Mouse (Mus musculus) limb, embryonic 10.5 days (tissue): ENCODE data around the gene Ralb. TPM values are rescaled to one million over a fixed set of nuclear protein-coding genes. Genes with fewer than 3 reads are reported as not detected.
A peak's percentile ranks its signal among the peaks of the same experiment; 100 is the strongest.

Source experiments
- DNase-seq: peaks from one replicate; pipeline ENCODE4 v3.0.0-alpha.2; 2017; ENCODE audit warnings: low spot score
- H3K27ac ChIP-seq: fragments of 300-500 bp; sonication (generic); 2 replicates; pipeline ENCODE4 v1.5.1; 2016; ENCODE audit warnings: mild to moderate bottlenecking
- H3K27me3 ChIP-seq: fragments of 300-500 bp; sonication (generic); 2 replicates; pipeline ENCODE4 v1.6.1; 2016; ENCODE audit warnings: low read depth, mild to moderate bottlenecking; ENCODE audit not compliant: poor library complexity, severe bottlenecking
- H3K36me3 ChIP-seq: fragments of 300-500 bp; sonication (generic); 2 replicates; pipeline ENCODE4 v1.6.1; 2016; ENCODE audit warnings: mild to moderate bottlenecking, moderate library complexity
- H3K4me1 ChIP-seq: fragments of 300-500 bp; sonication (generic); 2 replicates; pipeline ENCODE4 v1.6.1; 2016
- H3K4me3 ChIP-seq: fragments of 300-500 bp; sonication (generic); 2 replicates; pipeline ENCODE4 v1.5.1; 2016; ENCODE audit warnings: mild to moderate bottlenecking, moderate library complexity
- H3K9me3 ChIP-seq: fragments of 300-500 bp; sonication (generic); replicated peaks from 2 replicates; pipeline ENCODE4 v1.6.1; 2016; ENCODE audit warnings: mild to moderate bottlenecking
- WGBS: fragments of 180-500 bp; shearing (Covaris S2); methylation state at CpG from one replicate; pipeline ENCODE4 v1.1.7; 2016; 5-methylcytosine and 5-hydroxymethylcytosine counted together
- polyA plus RNA-seq: library from polyadenylated mRNA; unstranded; fragments of >200 nt; fragmentation: Nextera tagmentation; extraction: Ambion mirVana; gene quantifications from 2 replicates; pipeline ENCODE4 v1.2.1, GENCODE M21; 2016

Gene Ralb
- polyA plus RNA-seq, 1 experiment from 2014 or later = 106 TPM

DNA sequence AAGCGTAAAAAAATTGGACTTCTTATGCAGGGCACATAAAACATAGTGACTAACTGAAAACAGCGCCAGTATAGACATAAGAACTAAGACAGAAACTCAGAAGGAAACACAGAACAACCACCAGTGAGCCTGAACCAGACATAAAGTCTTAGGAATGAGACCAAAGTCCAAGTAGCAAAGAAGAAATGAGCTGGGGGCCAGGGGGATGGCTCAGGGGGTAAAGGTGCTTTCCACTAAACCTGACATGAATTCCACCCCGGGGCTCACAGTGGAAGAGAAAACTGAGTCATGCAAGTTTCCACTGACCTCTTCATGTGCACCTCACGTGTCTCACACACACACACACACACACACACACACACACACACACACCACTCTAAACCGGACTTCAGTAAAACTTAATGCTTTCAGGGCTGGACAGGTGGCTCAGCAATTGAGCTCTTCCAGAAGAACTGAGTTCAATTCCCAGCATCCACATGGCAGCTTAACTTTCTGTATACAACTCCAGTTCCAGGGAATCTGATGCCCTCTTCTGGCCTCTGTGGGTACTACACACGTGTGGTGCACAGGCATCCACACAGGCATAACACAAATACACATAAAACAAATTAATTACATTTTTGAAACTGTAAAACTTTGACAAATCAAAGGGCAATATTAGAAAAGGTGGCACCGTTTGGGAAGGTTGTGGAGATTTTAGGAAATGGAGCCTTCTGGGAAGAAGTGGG is 23.2 kb downstream of the Ralb start:
- H3K27ac ChIP-seq = no peak overlapping the region
- H3K9me3 ChIP-seq = no peaks in the 10 kb centered on the region
- peaks cover 25% of the 10 kb centered on the region for H3K36me3 ChIP-seq
- DNase-seq = no peak
- H3K27me3 ChIP-seq = no peaks in the 10 kb centered on the region
- no peak overlapping the region for H3K4me3 ChIP-seq
- H3K4me1 ChIP-seq = peaks cover 13% of the 10 kb centered on the region
- WGBS = 94% methylated on average over 7 of the region's 7 CpGs

GRCm38 (mm10) chr1:119480678-119481077 is 23.9 kb downstream of the Ralb start:
- H3K36me3 ChIP-seq = peaks cover 32% of the 10 kb centered on the region
- no peaks in the 10 kb centered on the region for H3K27me3 ChIP-seq
- H3K4me1 ChIP-seq = peaks cover 6% of the 10 kb centered on the region
- H3K27ac ChIP-seq = no peak overlapping the region
- DNase-seq = no peak
- WGBS = 93% methylated on average over 8 of the region's 8 CpGs
- H3K4me3 ChIP-seq = no peak overlapping the region
- H3K9me3 ChIP-seq = no peaks in the 10 kb centered on the region

DNA sequence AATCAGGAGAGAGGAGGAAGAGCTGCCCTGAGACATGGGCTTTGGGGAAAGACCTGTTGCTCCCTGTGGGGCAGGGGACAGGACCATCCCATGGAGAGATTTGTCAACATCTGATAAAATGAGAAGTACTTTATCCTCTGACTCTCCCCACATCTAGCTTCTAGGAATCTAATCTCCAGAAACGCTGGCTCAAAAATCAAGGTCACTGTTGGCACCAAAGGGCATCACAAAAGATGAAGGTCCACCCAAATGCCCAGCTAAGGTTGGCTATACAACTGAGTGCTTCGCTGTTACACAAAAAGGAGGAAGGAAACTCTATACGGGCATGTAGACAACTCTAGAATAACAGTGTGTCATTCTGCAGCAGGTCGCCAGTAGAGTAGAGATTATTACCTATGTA is 25.0 kb downstream of the Ralb start:
- H3K4me3 ChIP-seq = no peak overlapping the region
- H3K4me1 ChIP-seq = 0 out of 2 replicates have a peak, but pooled peaks cover 4% of the 10 kb centered on the region
- H3K9me3 ChIP-seq = no peaks in the 10 kb centered on the region
- H3K36me3 ChIP-seq = peaks cover 42% of the 10 kb centered on the region
- WGBS = 90% methylated on average over 4 of the region's 4 CpGs
- no peak overlapping the region for H3K27ac ChIP-seq
- DNase-seq = no peak
- H3K27me3 ChIP-seq = no peaks in the 10 kb centered on the region

- Histone ChIP-seq H3K4me1 (no peaks in the 10 kb centered on the region; the same call in 1 of the 2 replicates), H3K4me3 (no peak overlapping the region), H3K36me3 (peaks cover 55% of the 10 kb centered on the region), H3K9me3 (no peaks in the 10 kb centered on the region), H3K27me3 (no peaks in the 10 kb centered on the region), H3K27ac (no peak overlapping the region)
- no peak for DNase-seq
- WGBS = 95% methylated on average over 7 of the region's 7 CpGs
Measured at GRCm38 (mm10) chr1:119476905-119477353, 27.7 kb downstream of the Ralb start.

DNA sequence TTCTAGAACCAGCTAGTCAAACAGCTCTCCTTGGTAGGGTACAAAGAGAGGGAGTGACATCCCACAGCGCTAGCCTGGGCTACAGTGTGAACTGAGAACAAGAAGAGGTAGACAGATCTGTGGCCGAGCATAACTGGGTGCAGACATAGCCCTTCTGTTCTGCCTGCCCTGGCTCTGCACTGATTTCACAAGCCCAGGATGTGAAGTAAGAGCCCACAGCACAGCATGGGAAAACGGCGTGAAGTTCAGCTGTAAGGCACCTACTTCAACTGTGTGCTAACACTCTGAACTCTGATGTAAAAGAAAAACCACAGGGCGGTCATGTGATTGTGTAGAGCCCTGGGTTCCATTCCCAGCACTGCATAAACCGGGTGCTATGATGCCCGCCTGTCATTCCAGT is 29.9 kb downstream of the Ralb start:
- Histone ChIP-seq H3K4me1 (no peaks in the 10 kb centered on the region; the same call in 1 of the 2 replicates), H3K4me3 (no peak overlapping the region), H3K9me3 (no peaks in the 10 kb centered on the region), H3K27ac (no peak overlapping the region), H3K27me3 (no peaks in the 10 kb centered on the region), H3K36me3 (peaks cover 66% of the 10 kb centered on the region)
- 90% methylated on average over 7 of the region's 7 CpGs for WGBS
- no peak for DNase-seq

- 64% methylated on average over 11 of the region's 11 CpGs for WGBS
- Histone ChIP-seq H3K27ac (no peak overlapping the region), H3K27me3 (no peaks in the 10 kb centered on the region)
Measured at GRCm38 (mm10) chr1:119472648-119473047, 31.9 kb downstream of the Ralb start.

GRCm38 (mm10) chr1:119471793-119472396 is 32.7 kb downstream of the Ralb start:
- no peaks in the 10 kb centered on the region for H3K27me3 ChIP-seq
- no peak overlapping the region for H3K4me3 ChIP-seq
- H3K9me3 ChIP-seq = no peaks in the 10 kb centered on the region
- DNase-seq = no peak
- H3K36me3 ChIP-seq = peaks cover 68% of the 10 kb centered on the region
- no peak overlapping the region for H3K27ac ChIP-seq
- 63% methylated on average over 14 of the region's 14 CpGs for WGBS
- no peaks in the 10 kb centered on the region; the same call in 1 of the 2 replicates for H3K4me1 ChIP-seq

More at GRCm38 (mm10) chr1:119472648-119473047, 31.9 kb downstream of the Ralb start:
- Histone ChIP-seq H3K4me1 (no peaks in the 10 kb centered on the region; the same call in 1 of the 2 replicates), H3K36me3 (peaks cover 72% of the 10 kb centered on the region), H3K4me3 (no peak overlapping the region), H3K9me3 (no peaks in the 10 kb centered on the region)
- DNase-seq = no peak

DNA sequence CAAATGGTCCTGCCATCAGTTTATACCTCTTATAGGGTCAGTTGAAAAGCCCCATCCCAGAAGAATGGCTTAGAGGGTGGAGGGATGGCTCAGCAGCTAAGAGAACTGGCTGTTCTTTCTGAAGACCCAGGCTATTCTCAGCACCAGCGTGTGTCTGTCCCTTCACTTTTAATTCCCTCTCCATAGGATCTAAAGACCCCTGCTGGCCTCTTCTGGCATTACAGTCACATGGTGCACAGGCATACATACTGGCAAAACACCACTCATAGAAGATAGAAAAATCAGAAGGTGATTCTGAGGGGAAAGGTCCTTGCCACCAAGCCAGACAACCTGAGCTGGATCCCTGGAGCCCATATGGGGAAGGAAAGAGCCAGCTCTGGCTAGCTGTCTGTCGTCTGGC is 41.2 kb downstream of the Ralb start:
- Histone ChIP-seq H3K27me3 (no peaks in the 10 kb centered on the region), H3K9me3 (no peaks in the 10 kb centered on the region), H3K36me3 (no peaks in the 10 kb centered on the region), H3K4me1 (no peaks in the 10 kb centered on the region), H3K27ac (no peak overlapping the region), H3K4me3 (no peak overlapping the region)
- 45% methylated on average over 2 of the region's 2 CpGs for WGBS
- DNase-seq = peak; percentile 65

DNA sequence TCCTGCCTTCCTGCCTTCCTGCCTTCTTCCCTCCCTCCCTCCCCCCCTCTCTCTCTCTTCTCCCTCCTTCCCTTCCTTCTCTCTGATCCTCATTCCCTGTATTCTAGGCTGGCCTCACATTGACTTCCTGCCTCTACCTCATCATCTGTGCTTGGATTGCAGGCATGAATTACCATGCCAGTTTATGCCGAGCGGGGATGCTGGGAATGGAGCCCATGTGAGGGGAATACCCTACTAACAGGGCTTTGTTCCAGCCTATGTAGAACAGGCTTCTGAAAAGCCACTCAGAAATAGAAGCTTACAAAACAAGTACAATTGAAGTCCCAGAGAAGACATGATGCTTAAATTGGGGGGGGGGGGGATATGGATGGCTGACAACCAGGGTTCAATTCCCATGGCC is 44.5 kb downstream of the Ralb start:
- Histone ChIP-seq H3K9me3 (no peaks in the 10 kb centered on the region), H3K27me3 (peaks cover 11% of the 10 kb centered on the region; the same call in 1 of the 2 replicates), H3K27ac (no peak overlapping the region), H3K36me3 (no peaks in the 10 kb centered on the region), H3K4me1 (peaks cover 22% of the 10 kb centered on the region), H3K4me3 (no peak overlapping the region)
- DNase-seq = no peak
- 84% methylated on average over 2 of the region's 2 CpGs for WGBS

GRCm38 (mm10) chr1:119457993-119458605 is 46.5 kb downstream of the Ralb start:
- H3K4me3 ChIP-seq = no peak overlapping the region
- H3K27ac ChIP-seq = no peak overlapping the region
- H3K4me1 ChIP-seq = peaks cover 22% of the 10 kb centered on the region
- H3K36me3 ChIP-seq = no peaks in the 10 kb centered on the region
- WGBS = 15% methylated on average over 10 of the region's 10 CpGs
- no peaks in the 10 kb centered on the region for H3K9me3 ChIP-seq
- DNase-seq = peak; percentile 73
- peaks cover 11% of the 10 kb centered on the region; the same call in 1 of the 2 replicates for H3K27me3 ChIP-seq

GRCm38 (mm10) chr1:119457528-119457855 is 47.1 kb downstream of the Ralb start:
- Histone ChIP-seq H3K27ac (peak overlapping the region; percentile 66), H3K9me3 (no peaks in the 10 kb centered on the region), H3K27me3 (peaks cover 11% of the 10 kb centered on the region; the same call in 1 of the 2 replicates), H3K4me1 (peaks cover 22% of the 10 kb centered on the region), H3K36me3 (no peaks in the 10 kb centered on the region), H3K4me3 (peak overlapping the region; percentile 31)
- 29% methylated on average over 5 of the region's 5 CpGs for WGBS
- DNase-seq = no peak

- H3K4me3 ChIP-seq = peak overlapping the region; percentile 31
- DNase-seq = peak; percentile 58
- WGBS = 13% methylated on average over 19 of the region's 19 CpGs
- peaks cover 11% of the 10 kb centered on the region; the same call in 1 of the 2 replicates for H3K27me3 ChIP-seq
- peaks cover 22% of the 10 kb centered on the region for H3K4me1 ChIP-seq
- H3K36me3 ChIP-seq = no peaks in the 10 kb centered on the region
- peak overlapping the region; percentile 66 for H3K27ac ChIP-seq
- no peaks in the 10 kb centered on the region for H3K9me3 ChIP-seq
Measured at GRCm38 (mm10) chr1:119456671-119457527, 47.7 kb downstream of the Ralb start.
